Mouse (Mus musculus): ENCODE results near the gene Atf6. TPM values are rescaled to one million over a fixed set of nuclear protein-coding genes. Genes with fewer than 3 reads are reported as not detected.

Atf6 gene
- 45.8 to 71.9 TPM (median 49.6 TPM) in 3 replicates for total RNA-seq (2017)

GRCm38 (mm10) chr1:170867691-170868105 lies at the start of gene Atf6:
Atf6 (minus strand) TSS chr1:170867771.
- peak; percentile 91 for ATAC-seq (replicated peaks; ENCODE audit: insufficient number of reproducible peaks, low FRiP score, low TSS enrichment, poor library complexity, severe bottlenecking)

DNA sequence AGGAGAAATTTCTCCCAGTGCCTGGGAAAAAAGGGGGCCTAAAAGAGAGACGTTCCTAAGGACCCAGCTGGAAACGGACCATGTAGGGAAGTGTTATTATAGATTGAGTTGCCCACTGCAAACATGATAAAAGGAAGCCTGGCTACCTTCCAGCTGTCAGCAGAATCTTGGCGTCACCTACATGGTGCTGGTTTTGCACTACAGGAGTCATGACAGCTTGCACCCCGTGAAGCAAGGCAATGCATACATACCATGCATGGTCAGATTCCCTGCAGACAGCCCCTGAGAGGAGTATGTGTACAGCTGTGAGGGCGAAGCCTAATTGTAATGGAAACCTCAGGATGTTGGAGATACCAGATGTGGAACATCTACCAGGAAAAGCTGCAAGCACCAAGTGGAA lies 48.1 kb upstream of the Atf6 start:
- ATAC-seq (replicated peaks; ENCODE audit: insufficient number of reproducible peaks, low FRiP score, low TSS enrichment, poor library complexity, severe bottlenecking): no peak

DNA sequence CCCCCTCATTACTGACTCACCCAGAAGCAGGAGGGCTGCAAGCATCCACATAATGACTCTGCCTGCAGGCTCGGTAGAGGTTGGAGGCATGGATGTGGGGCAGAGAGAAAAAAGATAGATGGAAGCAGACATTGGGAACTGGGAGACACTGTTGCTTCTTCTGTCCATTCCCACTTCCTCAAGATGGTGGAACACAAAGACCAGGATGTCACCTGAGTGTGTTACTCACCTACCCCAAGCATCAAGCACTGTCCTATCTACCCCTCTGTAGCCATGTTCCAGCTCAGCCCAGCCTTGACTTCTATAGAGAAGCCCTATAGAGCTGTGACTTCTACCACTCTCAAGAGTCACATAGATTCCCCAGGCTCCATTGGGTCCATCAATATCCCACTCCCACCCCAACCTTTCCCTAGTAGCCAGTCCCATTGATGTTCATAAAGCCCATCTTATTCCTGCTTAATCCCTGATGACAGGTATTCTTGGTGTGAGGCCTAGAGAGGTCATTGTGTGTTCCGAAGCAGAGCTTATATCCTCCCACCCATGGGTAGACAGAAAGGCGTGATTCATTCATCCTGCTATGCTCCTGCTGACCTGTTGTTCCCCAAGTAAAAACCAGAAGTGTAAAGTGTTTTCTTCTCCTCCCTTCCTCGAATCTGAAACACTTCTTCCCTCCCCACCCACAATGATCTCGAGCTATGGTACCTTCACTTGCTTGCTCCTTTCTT lies 45.5 kb upstream of the Atf6 start, which contains the start of gene Fcrlb:
Gene Fcrlb, minus strand, starts transcription at position 51 of the 725 bp plus-strand sequence.
- no peak for ATAC-seq (replicated peaks; ENCODE audit: insufficient number of reproducible peaks, low FRiP score, low TSS enrichment, poor library complexity, severe bottlenecking)

DNA sequence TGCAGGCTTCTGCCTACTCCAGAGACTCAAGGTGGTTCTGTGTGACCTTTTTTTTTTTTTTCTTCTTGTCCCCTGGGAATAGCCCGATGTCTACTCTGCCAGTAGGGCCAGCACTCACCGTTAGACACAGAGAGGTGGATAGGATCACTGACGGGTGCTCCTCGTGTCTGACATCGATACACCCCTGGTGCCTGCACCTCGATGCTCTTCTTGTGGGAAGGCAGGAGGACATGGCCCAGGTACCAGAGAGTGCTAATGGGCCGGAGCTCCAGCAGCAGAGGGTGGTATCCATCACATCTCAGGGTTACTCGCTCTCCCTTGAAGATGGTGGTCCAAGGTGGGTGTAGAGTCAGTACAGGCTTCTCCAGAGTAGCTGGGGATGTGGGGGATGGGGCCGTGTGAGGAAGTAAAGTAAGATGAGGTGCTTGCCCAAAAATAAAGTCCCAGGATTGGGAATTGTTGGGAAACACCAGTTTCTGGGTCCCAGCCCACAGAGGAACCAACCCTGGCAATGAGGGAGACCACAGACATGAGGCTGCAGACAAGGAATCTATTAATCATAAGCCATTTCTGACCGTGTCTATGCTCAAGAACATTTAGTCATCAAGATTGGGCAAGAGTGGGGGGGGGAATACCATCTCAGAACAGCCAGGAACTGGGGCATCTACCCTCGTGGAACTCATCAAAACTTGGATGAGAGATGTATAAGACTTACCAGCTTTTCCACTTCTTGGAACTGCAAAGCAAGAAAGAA lies 44.5 kb upstream of the Atf6 start:
- no peak for ATAC-seq (replicated peaks; ENCODE audit: insufficient number of reproducible peaks, low FRiP score, low TSS enrichment, poor library complexity, severe bottlenecking)

- ATAC-seq (replicated peaks; ENCODE audit: insufficient number of reproducible peaks, low FRiP score, low TSS enrichment, poor library complexity, severe bottlenecking): no peak
Measured at GRCm38 (mm10) chr1:170908341-170908740, 40.8 kb upstream of the Atf6 start.

- peak; percentile 37; the same call in 1 of the 2 replicates for ATAC-seq (replicated peaks; ENCODE audit: insufficient number of reproducible peaks, low FRiP score, low TSS enrichment, poor library complexity, severe bottlenecking)
Measured at GRCm38 (mm10) chr1:170907456-170908191, 40.1 kb upstream of the Atf6 start.

DNA sequence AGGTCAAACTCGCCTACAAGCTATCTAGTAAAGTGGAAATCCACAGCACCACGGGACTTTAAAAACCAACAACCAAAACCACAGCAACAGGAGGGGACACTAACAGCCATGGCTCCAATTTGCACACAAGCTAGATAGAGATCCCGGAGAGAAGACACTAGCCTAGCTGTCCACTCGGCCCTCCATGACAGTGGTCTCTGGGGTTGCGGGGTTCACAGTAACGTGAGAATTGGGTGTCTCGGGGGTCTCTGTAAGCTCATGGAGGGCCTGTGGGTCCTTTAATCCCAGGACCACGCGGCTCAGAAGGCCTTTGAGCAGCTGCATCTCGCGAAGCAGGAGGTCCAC lies 39.5 kb upstream of the Atf6 start:
- no peak for ATAC-seq (replicated peaks; ENCODE audit: insufficient number of reproducible peaks, low FRiP score, low TSS enrichment, poor library complexity, severe bottlenecking)

GRCm38 (mm10) chr1:170903485-170903884 lies 35.9 kb upstream of the Atf6 start:
- ATAC-seq (replicated peaks; ENCODE audit: insufficient number of reproducible peaks, low FRiP score, low TSS enrichment, poor library complexity, severe bottlenecking): no peak

GRCm38 (mm10) chr1:170901536-170902238 lies 34.1 kb upstream of the Atf6 start:
- ATAC-seq (replicated peaks; ENCODE audit: insufficient number of reproducible peaks, low FRiP score, low TSS enrichment, poor library complexity, severe bottlenecking): peak; percentile 52

DNA sequence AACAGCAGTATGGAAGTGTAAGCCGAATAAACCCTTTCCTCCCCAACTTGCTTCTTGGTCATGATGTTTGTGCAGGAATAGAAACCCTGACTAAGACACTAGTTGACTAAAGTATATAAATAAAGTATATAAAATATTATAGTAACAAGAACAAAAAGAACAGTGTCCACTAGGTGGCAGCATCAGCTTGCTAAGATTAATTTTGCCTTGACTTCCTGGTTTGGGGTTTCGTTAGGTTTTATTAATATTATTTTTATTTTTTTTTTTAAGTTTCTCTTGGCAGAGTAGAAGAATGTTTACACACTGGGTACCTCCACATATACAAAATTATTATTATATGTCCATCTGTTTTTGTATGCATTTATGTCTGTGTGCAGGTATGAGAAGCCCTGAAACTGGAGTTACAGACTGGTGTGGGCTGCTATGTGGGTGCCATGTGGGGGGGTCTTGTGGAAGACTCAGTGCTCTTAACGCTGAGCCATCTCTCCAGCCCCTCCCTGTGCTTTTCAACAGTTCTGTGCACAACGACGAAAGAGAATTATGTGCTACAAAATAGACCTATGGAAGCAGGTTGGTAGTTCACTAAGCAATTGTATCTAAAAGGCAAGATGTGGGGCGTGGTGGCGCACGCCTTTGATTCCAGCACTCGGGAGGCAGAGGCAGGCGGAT lies 33.4 kb upstream of the Atf6 start:
- no peak for ATAC-seq (replicated peaks; ENCODE audit: insufficient number of reproducible peaks, low FRiP score, low TSS enrichment, poor library complexity, severe bottlenecking)

- peak; percentile 72 for ATAC-seq (replicated peaks; ENCODE audit: insufficient number of reproducible peaks, low FRiP score, low TSS enrichment, poor library complexity, severe bottlenecking)
Measured at GRCm38 (mm10) chr1:170898413-170899075, 31.0 kb upstream of the Atf6 start.

DNA sequence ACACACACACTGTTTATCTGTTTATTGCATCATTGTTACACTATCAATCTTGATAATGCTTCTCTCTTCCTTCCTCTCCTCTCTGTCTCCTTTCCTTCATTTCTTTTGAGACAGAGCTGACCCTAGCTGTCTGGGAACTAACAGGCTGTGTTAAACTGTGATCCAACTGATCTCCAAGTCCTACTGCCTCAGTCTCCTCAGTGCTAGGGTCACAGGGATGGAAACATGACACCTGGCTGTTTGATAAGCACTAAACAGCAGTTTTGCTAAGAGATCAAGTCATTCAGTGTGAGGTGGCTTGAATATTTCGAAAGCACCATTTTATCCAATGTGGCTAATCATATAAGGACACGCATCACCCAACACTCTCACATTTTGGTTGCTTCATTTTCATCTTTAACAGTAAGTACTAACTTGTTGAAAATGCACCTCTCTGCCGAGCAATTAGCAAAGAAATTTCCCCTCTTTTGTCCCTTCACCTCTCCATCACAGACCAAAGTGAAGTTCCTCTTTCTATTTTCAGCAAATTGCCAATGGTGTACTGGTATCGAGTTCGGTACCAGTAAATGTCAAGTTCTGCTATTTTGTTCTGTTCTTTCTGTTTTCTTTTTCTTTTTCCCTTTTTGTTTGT lies 29.2 kb upstream of the Atf6 start:
- peak; percentile 45 for ATAC-seq (replicated peaks; ENCODE audit: insufficient number of reproducible peaks, low FRiP score, low TSS enrichment, poor library complexity, severe bottlenecking)

DNA sequence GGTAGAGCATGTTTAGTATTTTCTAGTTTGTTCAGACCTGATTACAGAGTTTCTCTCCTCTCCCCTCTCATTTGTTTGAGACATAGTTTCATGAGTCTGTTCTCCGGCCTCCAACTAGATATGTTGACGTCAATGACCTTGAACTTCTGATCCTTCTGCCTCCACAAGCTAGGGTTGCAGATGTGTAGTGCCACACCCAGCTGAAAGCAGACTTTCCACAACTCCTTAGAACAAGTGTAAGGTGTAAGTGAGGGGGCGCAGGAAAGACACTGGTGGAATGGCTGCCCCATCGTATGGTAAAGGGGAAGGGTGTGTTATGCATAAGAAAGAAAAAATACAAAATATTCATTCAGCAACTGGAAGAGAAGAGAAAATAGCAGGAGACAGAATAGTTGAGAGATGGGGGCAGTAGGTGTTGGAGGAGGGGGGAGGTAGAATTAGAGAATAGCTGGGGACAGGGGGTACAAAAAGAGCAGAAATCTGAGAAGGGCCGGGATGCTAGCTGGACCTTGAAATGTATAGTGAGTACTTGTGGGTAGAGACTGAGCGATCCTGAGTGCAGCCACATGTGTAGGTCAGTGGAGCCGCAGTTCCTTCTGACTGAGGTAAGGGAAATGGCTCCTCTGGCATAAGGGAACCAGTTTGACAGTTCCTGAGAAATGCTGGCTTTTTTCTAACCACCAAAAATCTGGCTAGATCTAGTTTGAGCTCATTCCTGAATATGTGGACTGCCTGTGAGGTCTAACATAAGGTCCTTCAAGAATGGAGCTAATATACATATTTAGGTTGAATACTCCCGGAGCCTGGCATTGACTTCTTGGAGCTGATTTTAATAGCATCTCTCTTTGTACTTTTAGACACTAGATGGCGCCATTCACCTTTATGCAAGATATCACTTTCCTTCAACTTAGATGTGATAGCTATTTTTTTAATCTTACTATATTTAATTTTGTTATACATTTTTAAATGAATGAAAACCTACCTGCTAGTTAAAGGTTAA lies 27.3 kb upstream of the Atf6 start:
- ATAC-seq (replicated peaks; ENCODE audit: insufficient number of reproducible peaks, low FRiP score, low TSS enrichment, poor library complexity, severe bottlenecking): no peak

GRCm38 (mm10) chr1:170892279-170892678 lies 24.7 kb upstream of the Atf6 start:
- ATAC-seq (replicated peaks; ENCODE audit: insufficient number of reproducible peaks, low FRiP score, low TSS enrichment, poor library complexity, severe bottlenecking): no peak

DNA sequence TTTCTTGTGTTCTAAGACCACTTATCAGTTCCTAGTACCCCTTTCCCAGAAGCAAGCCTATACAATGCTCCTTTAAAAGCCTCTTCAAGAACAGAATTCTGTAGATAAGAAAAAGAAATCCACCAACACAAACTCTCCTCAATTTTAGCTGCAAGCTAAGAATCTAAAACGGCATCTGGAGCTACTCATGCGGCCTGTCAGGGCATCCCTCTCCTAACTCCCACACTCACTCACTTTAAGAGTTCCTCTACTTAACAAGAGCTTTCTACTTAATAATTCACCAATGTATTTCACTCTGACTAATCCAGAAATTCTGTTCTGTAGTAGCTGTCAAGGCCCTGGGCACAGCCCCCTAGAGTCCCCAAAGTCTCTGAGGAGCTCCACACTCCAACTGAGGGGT lies 24.1 kb upstream of the Atf6 start:
- no peak for ATAC-seq (replicated peaks; ENCODE audit: insufficient number of reproducible peaks, low FRiP score, low TSS enrichment, poor library complexity, severe bottlenecking)

DNA sequence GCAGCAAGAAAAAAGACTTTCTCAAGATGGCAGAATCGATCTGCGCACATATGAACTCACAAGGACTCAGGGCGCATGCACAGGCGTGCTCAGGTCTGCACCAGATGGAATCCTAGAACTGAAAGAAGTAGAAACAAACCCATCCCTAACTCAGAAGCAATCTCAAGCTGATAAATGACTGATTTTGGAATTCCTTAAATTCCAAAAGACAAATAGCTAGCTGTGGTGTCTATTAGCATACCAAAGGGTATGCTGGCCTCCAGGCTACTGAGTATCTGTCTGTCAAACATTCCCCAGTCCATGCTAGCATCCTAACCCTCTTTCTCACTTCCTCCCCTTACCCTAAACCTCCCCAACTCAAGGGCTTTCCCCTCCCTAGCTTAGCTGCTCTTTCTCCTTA lies 21.7 kb upstream of the Atf6 start:
- no peak for ATAC-seq (replicated peaks; ENCODE audit: insufficient number of reproducible peaks, low FRiP score, low TSS enrichment, poor library complexity, severe bottlenecking)
